Mouse (Mus musculus): ENCODE results near the gene Rin1.
A peak's percentile ranks its signal among the peaks of the same experiment; 100 is the strongest.

DNA sequence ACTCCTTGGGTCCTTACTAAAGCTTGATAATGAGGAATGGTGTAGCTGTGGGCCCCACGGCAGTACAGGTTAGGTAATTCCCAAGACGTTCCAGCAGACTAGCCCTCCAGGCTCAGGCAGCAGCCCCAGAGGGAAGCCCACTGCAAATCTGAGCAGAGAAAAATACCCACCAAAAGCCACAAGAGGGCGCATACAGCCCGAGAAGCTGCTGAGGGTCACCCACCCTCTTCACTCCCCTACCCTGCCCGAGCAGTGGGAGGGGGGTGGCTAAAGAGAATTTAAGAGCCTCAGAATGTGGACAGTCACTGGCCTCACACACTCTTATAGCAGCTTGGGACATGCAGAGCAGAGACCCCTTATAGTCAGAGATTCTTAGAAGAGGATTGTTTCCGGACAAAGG lies 6.0 kb downstream of the Rin1 start:
- TF ChIP-seq CTCF (IDR thresholded peaks at IDR 0.05; ENCODE audit: low read depth) (peak; percentile 59), EP300 (IDR thresholded peaks at IDR 0.05; ENCODE audit: low read depth) (no peak)
